Mouse (Mus musculus) embryonic facial prominence, embryonic 14.5 days (tissue): ENCODE data around the gene Fcgrt. TPM values are rescaled to one million over a fixed set of nuclear protein-coding genes. Genes with fewer than 3 reads are reported as not detected.

ENCODE experiments used
- ATAC-seq: fragments of 200-750 bp; cut with Nextera tagmentation; 2 replicates; pipeline ENCODE4 v1.8.0; 2017; ENCODE audit warnings: low read depth, moderate number of reproducible peaks, moderate TSS enrichment
- DNase-seq: peaks from one replicate; pipeline ENCODE4 v3.0.0-alpha.2; 2015; ENCODE audit warnings: low spot score
- H3K27ac ChIP-seq: fragments of 300-500 bp; sonication (generic); replicated peaks from 2 replicates; pipeline ENCODE4 v1.5.1; 2014; ENCODE audit warnings: low read depth, mild to moderate bottlenecking, low read length, moderate library complexity
- H3K27me3 ChIP-seq: fragments of 300-500 bp; sonication (generic); replicated peaks from 2 replicates; pipeline ENCODE4 v1.6.1; 2014; ENCODE audit warnings: low read length; ENCODE audit not compliant: control insufficient read depth, insufficient read depth
- H3K36me3 ChIP-seq: fragments of 300-500 bp; sonication (generic); 2 replicates; pipeline ENCODE4 v1.6.1; 2014; ENCODE audit warnings: low read length, mixed read lengths; ENCODE audit not compliant: control insufficient read depth, insufficient read depth
- H3K4me1 ChIP-seq: fragments of 300-500 bp; sonication (generic); 2 replicates; pipeline ENCODE4 v1.6.1; 2014; ENCODE audit warnings: antibody characterized with exemption, low read length; ENCODE audit not compliant: control insufficient read depth, insufficient read depth
- H3K4me2 ChIP-seq: fragments of 300-500 bp; sonication (generic); 2 replicates; pipeline ENCODE4 v1.6.1; 2014; ENCODE audit warnings: low read depth, mild to moderate bottlenecking, low read length, moderate library complexity, mixed read lengths
- H3K4me3 ChIP-seq: fragments of 300-500 bp; sonication (generic); 2 replicates; pipeline ENCODE4 v1.5.1; 2014; ENCODE audit warnings: low read depth, mild to moderate bottlenecking, low read length
- H3K9ac ChIP-seq: fragments of 300-500 bp; sonication (generic); 2 replicates; pipeline ENCODE4 v1.6.1; 2014; ENCODE audit warnings: low read depth, mild to moderate bottlenecking, low read length, moderate library complexity, mixed read lengths
- H3K9me3 ChIP-seq: fragments of 300-500 bp; sonication (generic); 2 replicates; pipeline ENCODE4 v1.6.1; 2016; ENCODE audit warnings: low read length; ENCODE audit not compliant: control insufficient read depth
- WGBS: fragments of 180-500 bp; shearing (Covaris S2); extraction: QIAGEN DNeasy Blood & Tissue Kit; methylation state at CpG from one replicate; pipeline ENCODE4 v1.1.7; 2014; 5-methylcytosine and 5-hydroxymethylcytosine counted together
- polyA plus RNA-seq: library from polyadenylated mRNA; unstranded; fragments of >200 nt; fragmentation: Nextera tagmentation; extraction: Ambion mirVana; gene quantifications from 2 replicates; pipeline ENCODE4 v1.2.1, GENCODE M21; 2014

Fcgrt gene
- polyA plus RNA-seq, 1 experiment from 2014 or later, result 129 TPM

GRCm38 (mm10) chr7:45144368-45145174, 40.9 kb upstream of the Fcgrt start:
- peaks cover 43% of the 10 kb centered on the region for H3K36me3 ChIP-seq
- DNase-seq, result no peak
- 83% methylated on average over 13 of the region's 13 CpGs for WGBS

GRCm38 (mm10) chr7:45141914-45142313, 38.3 kb upstream of the Fcgrt start:
- ATAC-seq, result no peak
- no peaks in the 10 kb centered on the region for H3K9me3 ChIP-seq
- H3K36me3 ChIP-seq, result peaks cover 35% of the 10 kb centered on the region
- no peak overlapping the region for H3K4me3 ChIP-seq
- no peak overlapping the region for H3K9ac ChIP-seq
- H3K27ac ChIP-seq, result no peak overlapping the region
- H3K4me2 ChIP-seq, result no peak overlapping the region
- WGBS, result 87% methylated on average over 5 of the region's 5 CpGs
- DNase-seq, result no peak
- no peaks in the 10 kb centered on the region for H3K4me1 ChIP-seq
- no peaks in the 10 kb centered on the region for H3K27me3 ChIP-seq

More at GRCm38 (mm10) chr7:45144368-45145174, 40.9 kb upstream of the Fcgrt start:
- no peak overlapping the region for H3K4me2 ChIP-seq
- no peak overlapping the region for H3K4me3 ChIP-seq
- H3K9me3 ChIP-seq, result no peaks in the 10 kb centered on the region
- H3K4me1 ChIP-seq, result no peaks in the 10 kb centered on the region
- no peaks in the 10 kb centered on the region for H3K27me3 ChIP-seq
- no peak overlapping the region for H3K27ac ChIP-seq
- ATAC-seq, result no peak
- H3K9ac ChIP-seq, result no peak overlapping the region

- Histone ChIP-seq H3K9me3 (no peaks in the 10 kb centered on the region), H3K4me1 (no peaks in the 10 kb centered on the region), H3K4me2 (no peak overlapping the region), H3K4me3 (no peak overlapping the region), H3K27me3 (no peaks in the 10 kb centered on the region), H3K36me3 (peaks cover 33% of the 10 kb centered on the region), H3K27ac (no peak overlapping the region), H3K9ac (no peak overlapping the region)
- WGBS, result 88% methylated on average over 3 of the region's 3 CpGs
- DNase-seq, result no peak
- no peak for ATAC-seq
Observed at GRCm38 (mm10) chr7:45141319-45141718, 37.7 kb upstream of the Fcgrt start.

GRCm38 (mm10) chr7:45139904-45140723, 36.5 kb upstream of the Fcgrt start:
- H3K27ac ChIP-seq, result no peak overlapping the region
- H3K4me3 ChIP-seq, result no peak overlapping the region
- H3K4me2 ChIP-seq, result no peak overlapping the region
- H3K36me3 ChIP-seq, result peaks cover 26% of the 10 kb centered on the region
- H3K27me3 ChIP-seq, result no peaks in the 10 kb centered on the region
- peaks cover 4% of the 10 kb centered on the region; the same call in 1 of the 2 replicates for H3K4me1 ChIP-seq
- 74% methylated on average over 8 of the region's 8 CpGs for WGBS
- ATAC-seq (no peak), DNase-seq (no peak)
- no peak overlapping the region for H3K9ac ChIP-seq
- no peaks in the 10 kb centered on the region for H3K9me3 ChIP-seq

GRCm38 (mm10) chr7:45138403-45138802, 34.8 kb upstream of the Fcgrt start:
- Histone ChIP-seq H3K4me3 (no peak overlapping the region), H3K27me3 (no peaks in the 10 kb centered on the region), H3K9me3 (no peaks in the 10 kb centered on the region), H3K4me2 (no peak overlapping the region), H3K36me3 (peaks cover 10% of the 10 kb centered on the region; the same call in 1 of the 2 replicates), H3K4me1 (peaks cover 4% of the 10 kb centered on the region; the same call in 1 of the 2 replicates), H3K9ac (no peak overlapping the region), H3K27ac (no peak overlapping the region)
- ATAC-seq, result no peak
- 94% methylated on average over 1 of the region's 1 CpGs for WGBS
- no peak for DNase-seq

- 73% methylated on average over 12 of the region's 12 CpGs for WGBS
- Histone ChIP-seq H3K4me1 (peaks cover 4% of the 10 kb centered on the region; the same call in 1 of the 2 replicates), H3K4me2 (no peak overlapping the region), H3K9ac (no peak overlapping the region), H3K4me3 (no peak overlapping the region), H3K36me3 (peaks cover under 1% of the 10 kb centered on the region; the same call in 1 of the 2 replicates), H3K9me3 (no peaks in the 10 kb centered on the region), H3K27ac (no peak overlapping the region), H3K27me3 (no peaks in the 10 kb centered on the region)
- ATAC-seq, result no peak
- DNase-seq, result no peak
Observed at GRCm38 (mm10) chr7:45137171-45138006, 33.7 kb upstream of the Fcgrt start.

- DNase-seq (peak; percentile 92), ATAC-seq (peak; percentile 93)
- Histone ChIP-seq H3K4me1 (peaks cover 4% of the 10 kb centered on the region; the same call in 1 of the 2 replicates), H3K9ac (peak within 1 kb of the TSS; percentile 61), H3K27ac (no peak within 1 kb of the TSS), H3K36me3 (no peaks in the 10 kb centered on the region), H3K27me3 (no peaks in the 10 kb centered on the region), H3K4me3 (peak within 1 kb of the TSS; percentile 44), H3K9me3 (no peaks in the 10 kb centered on the region), H3K4me2 (peak within 1 kb of the TSS; percentile 59)
- WGBS, result 3% methylated on average over 25 of the region's 29 CpGs
Observed at GRCm38 (mm10) chr7:45135993-45136567, 32.4 kb upstream of the Fcgrt start, which contains the start of the genes Gm45713 and Flt3l. TSS of gene Gm45713 (minus strand) at chr7:45136231. TSS of gene Flt3l (minus strand) at chr7:45136432.
